Mouse (Mus musculus) brain, embryonic 14.5 days (tissue): ENCODE measurements around the gene Zranb3. TPM values are rescaled to one million over a fixed set of nuclear protein-coding genes. Genes with fewer than 3 reads are reported as not detected.

Experiments used
- DNase-seq: peaks from one replicate; pipeline ENCODE4 v3.0.0-alpha.2; 2011; ENCODE audit warnings: low read depth
- CTCF ChIP-seq: fragments of 200-500 bp; IDR thresholded peaks from 2 replicates; pipeline ENCODE4 v1.5.1; 2012; ENCODE audit warnings: inconsistent platforms, mild to moderate bottlenecking, moderate library complexity, borderline replicate concordance; ENCODE audit not compliant: insufficient read depth, insufficient read length; ENCODE audit errors: extremely low read depth
- POLR2A ChIP-seq: fragments of 200-500 bp; IDR thresholded peaks from 2 replicates; pipeline ENCODE4 v1.6.1; 2012; ENCODE audit warnings: mild to moderate bottlenecking, inconsistent platforms, borderline replicate concordance; ENCODE audit not compliant: poor library complexity, insufficient read depth, insufficient read length, severe bottlenecking; ENCODE audit errors: extremely low read depth
- polyA plus RNA-seq: library from polyadenylated mRNA; depleted of rRNA; stranded (reverse); fragments of >200 nt; gene quantifications from 2 replicates; pipeline ENCODE4 v1.2.3, GENCODE M21; 2012; rRNA removed

Zranb3 gene
- polyA plus RNA-seq, 1 experiment, result 6.6 TPM

- no peak for DNase-seq
- TF ChIP-seq CTCF (no peak), POLR2A (no peak)
These were observed 156.9 kb downstream of the Zranb3 start for GRCm38 (mm10) chr1:127945696-127946575.

GRCm38 (mm10) chr1:127943516-127943915 lies 159.3 kb downstream of the Zranb3 start:
- no peak for TF ChIP-seq POLR2A
- no peak for DNase-seq

- no peak for TF ChIP-seq CTCF
- TF ChIP-seq POLR2A, result no peak
- no peak for DNase-seq
These were observed 160.6 kb downstream of the Zranb3 start for GRCm38 (mm10) chr1:127942231-127942630.

DNA sequence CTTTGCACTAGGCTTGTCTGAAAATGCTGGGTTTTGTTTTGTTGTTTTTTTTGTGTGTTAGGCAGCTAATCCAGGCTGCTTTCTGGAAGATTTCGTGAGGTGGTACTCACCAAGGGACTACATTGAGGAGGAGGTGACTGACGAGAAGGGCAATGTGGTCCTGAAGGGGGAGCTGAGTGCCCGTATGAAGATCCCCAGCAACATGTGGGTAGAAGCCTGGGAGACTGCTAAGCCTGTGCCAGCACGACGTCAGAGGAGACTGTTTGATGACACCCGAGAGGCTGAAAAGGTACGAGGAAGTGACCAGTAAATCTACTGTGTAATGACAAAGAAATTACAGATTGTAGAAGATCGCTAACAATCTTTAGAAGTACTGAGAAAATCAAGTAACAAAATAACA lies 165.6 kb downstream of the Zranb3 start:
- DNase-seq, result peak; percentile 23
- TF ChIP-seq CTCF (peak; percentile 18; the same call in 1 of the 2 replicates), POLR2A (no peak)

DNA sequence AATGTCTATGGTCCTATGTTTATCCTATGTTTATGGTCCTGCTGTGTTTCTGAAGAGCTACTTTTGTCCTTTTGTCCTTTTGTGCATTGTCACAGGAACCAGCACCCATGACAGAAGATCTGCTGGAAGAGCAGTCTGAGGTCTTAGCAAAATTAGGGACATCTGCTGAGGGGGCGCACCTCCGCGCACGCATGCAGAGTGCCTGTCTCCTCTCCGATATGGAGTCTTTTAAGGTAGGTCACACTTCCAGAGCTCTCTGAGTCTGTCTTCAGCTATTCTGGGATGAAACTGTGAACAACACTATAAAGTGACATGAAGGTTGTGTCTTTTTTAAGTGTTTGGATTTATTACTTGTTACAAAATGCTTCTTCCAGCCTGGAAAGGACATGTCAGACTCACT lies 168.5 kb downstream of the Zranb3 start:
- DNase-seq, result no peak
- no peak for TF ChIP-seq CTCF
- no peak for TF ChIP-seq POLR2A

- no peak for DNase-seq
- TF ChIP-seq POLR2A, result no peak
- no peak for TF ChIP-seq CTCF
These were observed 169.4 kb downstream of the Zranb3 start for GRCm38 (mm10) chr1:127933405-127933804.

DNA sequence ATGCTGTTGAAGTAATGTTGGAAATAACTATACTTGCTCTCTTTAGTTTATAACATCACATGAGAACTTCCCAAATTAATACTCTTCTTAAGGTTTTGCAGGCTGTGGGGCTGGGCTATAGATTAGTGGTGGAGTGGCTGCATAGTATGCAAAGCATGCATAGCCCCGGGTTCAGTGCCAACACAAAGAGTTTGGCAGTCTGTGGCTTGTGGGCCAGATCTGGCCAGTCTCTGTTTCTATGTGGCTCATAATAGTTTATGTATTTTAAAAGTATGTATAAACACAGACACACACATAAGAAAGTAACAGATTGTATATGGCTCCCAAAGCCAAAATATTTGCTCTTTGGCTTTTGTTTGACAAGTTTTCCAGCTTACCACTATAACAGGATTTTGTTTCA lies 187.0 kb downstream of the Zranb3 start:
- TF ChIP-seq POLR2A (no peak), CTCF (no peak)
- no peak for DNase-seq

DNA sequence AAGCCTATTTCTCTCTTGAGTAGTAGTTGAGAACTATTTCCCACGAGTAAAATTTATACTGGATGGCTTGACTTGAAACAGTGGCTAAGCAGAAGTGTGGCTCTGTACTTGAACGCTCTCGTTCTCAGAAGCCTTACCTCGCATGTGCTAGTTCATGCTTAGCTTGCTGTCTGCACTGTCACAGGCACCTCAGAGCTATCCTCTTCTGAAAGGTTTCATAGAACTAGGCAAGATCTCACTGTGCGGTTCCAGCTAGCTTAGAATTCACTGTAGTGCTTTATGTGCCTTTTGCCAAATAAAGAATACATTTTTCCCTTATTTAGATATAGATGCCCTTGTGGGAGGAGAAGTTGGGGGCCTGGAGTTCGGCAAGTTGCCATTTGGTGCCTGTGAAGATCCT lies 187.5 kb downstream of the Zranb3 start:
- no peak for TF ChIP-seq CTCF
- no peak for TF ChIP-seq POLR2A
- no peak for DNase-seq

- TF ChIP-seq POLR2A (no peak), CTCF (no peak)
- DNase-seq, result peak; percentile 35
These were observed 189.7 kb downstream of the Zranb3 start for GRCm38 (mm10) chr1:127913116-127913515.

DNA sequence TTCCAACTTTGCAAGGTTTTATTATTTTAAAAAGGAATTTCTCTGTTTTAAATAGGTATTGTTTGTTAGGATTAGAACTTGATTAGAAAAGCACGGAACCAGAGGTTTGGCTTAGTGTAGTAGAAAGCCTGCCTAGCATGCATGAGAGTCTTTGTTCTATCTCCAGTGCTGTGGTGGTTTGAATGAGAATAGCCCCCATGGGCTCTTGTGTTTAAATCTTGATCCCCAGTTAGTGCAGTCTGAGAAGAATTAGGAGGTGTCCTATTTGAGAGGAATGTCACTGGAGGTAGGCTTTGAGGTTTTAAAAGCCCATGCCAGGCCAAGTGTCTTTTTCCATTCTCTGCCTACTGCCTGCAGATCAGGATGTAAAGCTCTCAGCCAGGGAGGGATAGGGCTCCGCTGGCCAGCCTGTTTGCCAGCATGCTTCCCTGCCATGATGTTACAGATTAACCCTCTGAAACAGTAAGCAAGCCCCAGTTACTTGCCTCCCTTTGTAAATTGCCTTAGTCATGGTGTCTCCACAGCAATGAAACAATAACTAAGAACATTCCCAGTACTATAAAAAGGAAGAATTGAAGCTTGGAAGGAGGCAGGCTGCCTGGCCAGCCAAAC lies 198.0 kb downstream of the Zranb3 start:
- DNase-seq, result peak; percentile 70
- TF ChIP-seq CTCF (no peak), POLR2A (no peak)

Other genes with a start within 250 kb of the Zranb3 start
- gene Map3k19, start 248.0 kb downstream of the Zranb3 start, polyA plus RNA-seq, result 0.33 and 0.75 TPM in 2 replicates
- gene Rab3gap1, start 234.3 kb downstream of the Zranb3 start, polyA plus RNA-seq, result 15.5 and 20.5 TPM in 2 replicates
- gene R3hdm1, start 254 bp upstream of the Zranb3 start, polyA plus RNA-seq, result 87.7 and 111 TPM in 2 replicates
- gene Ubxn4, start 140.9 kb upstream of the Zranb3 start, polyA plus RNA-seq, result 46.6 and 51.6 TPM in 2 replicates
- 0.21 and 0.25 TPM in 2 replicates for gene Lct, start 225.3 kb upstream of the Zranb3 start, polyA plus RNA-seq